Mouse (Mus musculus): ENCODE measurements around the gene Shox2. TPM values are rescaled to one million over a fixed set of nuclear protein-coding genes. Genes with fewer than 3 reads are reported as not detected.

Gene Shox2
- 0.17 and 0.92 TPM in 2 replicates for polyA plus RNA-seq (2012; rRNA removed)

GRCm38 (mm10) chr3:66981706-66982105 is at the start of gene Shox2:
Gene Shox2, minus strand, starts transcription at chr3:66981771.

GRCm38 (mm10) chr3:66981101-66981661 is 390 bp downstream of the Shox2 start, which contains the start of gene Rsrc1:
Gene Rsrc1, plus strand, starts transcription at chr3:66981390.

Other genes with a start within 250 kb of the Shox2 start
- 2.3 and 2.6 TPM in 2 replicates for gene Rsrc1, start 381 bp downstream of the Shox2 start, polyA plus RNA-seq (2012; rRNA removed)

All from ovary, adult 2 months (tissue).